Mouse (Mus musculus): Measurements from ENCODE around the gene Cdhr4.

The Cdhr4 gene

DNA sequence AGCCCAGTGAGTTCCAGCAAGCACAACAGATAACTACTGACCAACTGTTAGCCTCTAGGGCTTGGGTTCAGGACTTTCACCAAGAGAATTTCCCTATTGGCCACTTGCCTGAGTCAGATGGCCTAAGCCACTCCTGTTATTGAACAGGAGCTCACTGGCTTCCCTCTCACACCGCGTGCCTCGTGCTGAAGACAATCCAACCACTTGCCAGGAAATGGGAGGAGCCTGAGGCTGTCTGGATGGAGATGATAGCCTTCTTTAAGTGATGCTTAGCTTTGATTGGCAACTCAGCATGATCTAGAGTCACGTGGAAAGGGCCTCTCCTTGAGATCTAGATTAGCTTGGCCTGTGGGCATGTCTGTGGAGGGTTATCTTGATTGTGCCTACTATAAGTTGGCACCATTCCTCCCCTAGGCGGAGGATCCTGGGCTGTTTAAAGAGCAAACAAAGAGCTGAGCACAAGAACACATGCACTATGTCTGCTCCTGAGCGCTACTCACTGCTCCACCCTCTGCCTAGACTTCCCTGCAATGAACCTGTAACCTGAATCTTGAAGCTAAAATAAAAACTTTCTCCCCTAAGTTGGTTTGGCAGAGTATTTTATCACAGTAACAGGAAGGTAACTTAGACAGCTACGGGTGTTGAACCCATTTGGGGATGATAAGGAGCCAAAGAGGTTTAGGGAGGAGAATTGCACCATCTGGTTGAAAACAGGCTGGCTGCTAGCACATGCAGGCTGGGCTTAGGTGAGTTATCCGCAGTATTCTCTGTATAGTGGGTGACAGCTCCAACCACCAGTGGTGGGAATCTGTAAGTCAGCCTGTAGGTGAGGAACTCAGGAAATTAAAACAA lies 20.4 kb upstream of the Cdhr4 start:
- in situ Hi-C loops (cut with MboI; ENCODE audit: unreplicated experiment in 2 of 2): no loop called here

DNA sequence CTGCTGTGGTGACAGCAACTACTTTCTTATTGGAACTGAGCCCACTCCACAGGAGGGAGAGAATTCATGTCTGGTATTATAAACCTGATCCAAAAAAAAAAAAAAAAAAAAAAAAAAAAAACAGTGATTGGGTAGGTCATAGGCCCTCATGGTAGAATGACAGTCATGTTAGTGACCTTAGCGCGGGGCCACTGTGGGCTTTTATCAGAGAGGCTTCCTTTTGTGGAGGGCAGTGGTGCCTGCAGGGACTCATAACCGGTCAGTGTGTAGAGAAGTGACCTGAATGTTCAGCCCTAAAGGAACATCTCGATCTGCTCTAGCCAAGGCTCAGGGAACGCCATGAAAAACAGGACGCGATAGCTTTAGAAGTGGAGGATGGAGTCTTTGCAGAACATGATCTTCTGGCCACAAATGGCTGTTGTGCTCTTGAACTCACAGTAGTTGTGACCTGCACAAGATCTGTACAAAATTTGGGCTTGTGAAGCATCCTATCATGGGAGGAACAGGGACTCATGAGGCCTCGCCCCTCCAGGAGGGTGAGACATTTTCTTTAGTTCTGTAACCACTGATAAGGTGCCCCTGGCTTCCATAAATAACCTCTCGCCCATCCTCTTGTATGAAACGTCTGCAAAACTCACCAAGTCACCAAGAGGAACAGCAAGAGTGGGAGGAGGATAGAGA lies 17.7 kb upstream of the Cdhr4 start:
- in situ Hi-C loops (cut with MboI; ENCODE audit: unreplicated experiment in 2 of 2): no loop called here

DNA sequence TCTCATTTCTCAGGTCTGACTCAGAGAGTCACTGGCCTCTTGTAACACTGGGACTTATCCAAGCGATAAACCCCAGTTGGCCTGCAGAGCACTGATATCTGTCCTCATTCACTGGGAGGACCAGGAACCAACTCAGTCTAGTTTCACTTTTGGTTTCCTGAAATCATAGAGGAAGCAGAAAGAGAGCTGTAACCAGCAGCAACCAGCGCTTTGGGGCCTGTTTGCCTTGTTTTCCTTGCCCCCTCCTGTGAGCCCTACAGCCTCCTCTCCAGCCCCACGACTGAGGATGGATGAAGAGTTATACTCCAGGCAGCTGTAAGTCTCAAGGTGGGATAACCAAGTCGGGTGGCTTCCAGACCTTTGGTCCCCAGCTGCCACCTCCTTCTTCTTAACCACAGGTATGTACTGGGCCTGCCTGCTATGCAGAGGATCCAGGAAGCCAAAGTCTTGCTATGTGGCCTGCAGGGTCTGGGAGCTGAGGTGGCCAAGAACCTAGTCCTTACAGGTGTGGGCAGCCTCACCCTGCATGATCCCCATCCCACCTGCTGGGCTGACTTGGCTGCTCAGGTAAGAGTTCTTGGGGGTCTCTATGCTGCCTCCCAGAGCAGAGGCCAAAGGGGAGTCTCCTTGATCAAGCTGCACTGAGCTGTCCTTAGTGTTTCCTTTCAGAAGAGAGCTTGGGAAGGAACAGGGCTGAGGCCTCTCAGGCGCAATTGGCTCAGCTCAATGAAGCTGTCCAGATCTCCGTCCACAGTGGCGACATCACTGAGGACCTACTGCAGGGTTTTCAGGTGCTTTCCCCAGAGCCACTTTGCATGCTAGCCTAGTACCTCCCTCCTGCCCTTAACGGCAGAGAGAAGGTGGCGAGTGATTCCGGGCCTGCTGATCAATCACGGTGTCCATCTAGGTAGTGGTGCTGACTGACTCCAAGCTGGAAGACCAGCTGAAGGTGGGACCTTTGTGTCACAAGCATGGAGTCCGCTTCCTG lies 16.6 kb upstream of the Cdhr4 start, which contains the start of gene Uba7:
TSS of gene Uba7 (plus strand) at position 107 of the 988 bp plus-strand sequence.
- in situ Hi-C loops (cut with MboI; ENCODE audit: unreplicated experiment in 2 of 2): no loop called here

DNA sequence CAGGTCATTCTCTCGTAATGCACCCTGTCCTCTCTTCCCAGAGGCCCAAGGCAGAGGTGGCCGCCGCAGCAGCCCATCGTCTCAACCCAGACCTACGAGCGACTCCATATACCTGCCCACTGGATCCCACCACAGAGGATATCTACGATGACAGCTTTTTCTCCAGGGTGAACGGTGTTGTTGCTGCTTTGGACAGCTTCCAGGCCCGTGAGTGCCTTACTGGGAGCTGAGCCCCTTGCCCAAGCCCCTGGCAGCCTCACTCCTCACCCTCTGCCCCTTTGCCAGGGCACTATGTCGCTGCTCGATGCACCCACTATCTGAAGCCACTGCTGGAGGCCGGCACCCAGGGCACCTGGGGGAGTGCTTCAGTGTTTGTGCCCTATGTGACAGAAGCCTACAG lies 13.5 kb upstream of the Cdhr4 start:
- in situ Hi-C loops (cut with MboI; ENCODE audit: unreplicated experiment in 2 of 2): no loop called here

DNA sequence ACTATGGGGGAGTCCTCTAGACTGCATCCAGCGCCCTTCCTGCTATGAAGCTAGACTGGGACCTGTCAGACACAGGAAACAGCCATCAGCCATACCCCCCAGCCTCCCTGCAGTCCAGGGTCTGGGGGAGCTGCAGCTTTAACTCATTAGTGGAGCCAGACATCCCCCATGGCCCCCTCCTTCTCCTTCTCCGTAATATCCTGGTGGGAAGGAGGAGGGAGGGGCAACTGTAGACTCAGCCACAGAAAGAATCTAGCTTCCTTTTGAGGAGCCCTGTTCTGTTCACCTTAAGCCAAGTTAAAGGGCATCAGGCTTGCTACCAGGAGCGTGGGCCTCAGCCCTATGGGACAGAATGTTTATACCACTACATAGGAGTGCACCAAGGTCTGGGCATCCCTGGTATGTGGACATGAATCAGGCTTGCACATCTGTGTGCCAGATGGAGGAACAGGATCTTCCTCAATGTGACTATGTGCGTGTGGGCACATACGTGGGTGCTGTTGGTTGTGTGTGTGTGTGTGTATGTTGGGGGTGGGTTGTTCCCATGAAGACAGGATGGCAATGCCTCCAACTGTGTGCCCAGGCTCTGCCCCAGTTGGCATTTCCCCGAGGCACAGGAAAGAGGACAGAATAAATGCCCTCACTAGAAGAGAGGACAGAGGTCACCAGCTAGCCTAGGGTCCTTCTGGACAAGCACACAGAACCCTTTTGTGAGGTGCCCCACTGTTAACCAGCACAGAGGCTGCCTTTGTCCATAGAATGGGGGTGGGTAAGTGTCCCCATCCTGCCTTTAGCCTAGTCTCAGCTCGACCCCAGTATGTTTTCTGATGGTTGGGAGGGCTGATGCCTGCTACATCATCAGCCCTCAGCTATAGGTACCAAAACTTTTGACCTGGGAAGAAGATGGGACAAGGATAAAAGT lies 10.4 kb upstream of the Cdhr4 start:
- in situ Hi-C loops (cut with MboI; ENCODE audit: unreplicated experiment in 2 of 2): no loop called here

DNA sequence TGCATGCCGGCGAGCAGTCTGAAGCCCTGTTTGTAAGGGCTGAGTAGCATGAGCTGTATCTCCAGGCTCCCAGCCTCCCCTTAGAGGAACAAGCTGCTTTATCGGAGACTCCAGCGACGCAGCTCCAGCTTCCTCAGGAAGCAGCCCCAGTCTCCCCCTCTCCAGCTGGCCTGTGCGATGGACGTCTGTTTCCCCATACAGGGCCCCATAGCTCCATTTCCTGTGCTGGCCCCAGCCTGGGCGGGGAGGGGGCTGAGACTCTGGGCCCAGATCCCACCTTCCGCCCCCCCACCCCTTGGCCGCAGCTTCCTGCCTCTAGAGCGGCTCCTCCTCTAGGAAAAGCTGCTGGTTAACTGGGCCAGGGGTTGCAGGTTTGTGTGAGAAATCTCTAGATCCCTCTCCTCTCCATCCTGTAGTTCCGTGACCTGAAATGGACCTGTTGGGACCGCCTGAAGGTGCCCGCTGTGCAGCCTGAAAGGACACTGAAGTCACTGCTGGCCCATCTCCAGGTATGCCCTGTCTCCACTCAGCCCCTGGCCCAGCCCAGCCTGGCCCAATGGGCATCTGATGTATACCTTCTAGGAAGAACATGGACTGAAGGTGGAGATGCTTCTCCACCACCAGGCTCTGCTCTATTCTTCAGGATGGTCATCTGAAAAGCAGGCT lies 9.5 kb upstream of the Cdhr4 start, which contains the start of gene Gm20661:
TSS of gene Gm20661 (plus strand) at position 378 of the 666 bp plus-strand sequence.
- in situ Hi-C loops (cut with MboI; ENCODE audit: unreplicated experiment in 2 of 2): no loop called here

DNA sequence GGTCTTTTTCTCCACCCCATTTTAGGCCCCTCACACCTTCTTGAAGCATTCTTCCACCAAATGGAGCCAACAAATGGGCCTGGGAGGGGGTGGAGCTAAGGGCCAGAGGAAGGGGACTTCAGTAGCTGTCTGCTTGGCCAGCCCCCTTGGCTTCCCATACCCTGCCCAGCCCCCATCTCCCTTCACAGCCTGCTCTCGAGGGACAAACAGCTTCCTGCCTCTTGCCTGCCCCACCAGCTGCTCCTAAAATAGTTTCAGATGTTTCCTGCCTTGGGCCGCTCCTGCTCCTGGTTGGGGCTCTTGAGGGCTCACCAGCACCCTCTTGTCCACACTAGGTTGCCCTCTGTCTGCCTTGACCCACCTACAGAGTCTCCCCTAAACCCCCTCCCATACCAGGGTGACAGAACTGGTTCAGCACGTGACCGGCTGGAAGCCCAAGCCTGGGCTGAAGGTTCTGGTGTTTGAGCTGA lies 8.8 kb upstream of the Cdhr4 start:
- in situ Hi-C loops (cut with MboI; ENCODE audit: unreplicated experiment in 2 of 2): no loop called here

DNA sequence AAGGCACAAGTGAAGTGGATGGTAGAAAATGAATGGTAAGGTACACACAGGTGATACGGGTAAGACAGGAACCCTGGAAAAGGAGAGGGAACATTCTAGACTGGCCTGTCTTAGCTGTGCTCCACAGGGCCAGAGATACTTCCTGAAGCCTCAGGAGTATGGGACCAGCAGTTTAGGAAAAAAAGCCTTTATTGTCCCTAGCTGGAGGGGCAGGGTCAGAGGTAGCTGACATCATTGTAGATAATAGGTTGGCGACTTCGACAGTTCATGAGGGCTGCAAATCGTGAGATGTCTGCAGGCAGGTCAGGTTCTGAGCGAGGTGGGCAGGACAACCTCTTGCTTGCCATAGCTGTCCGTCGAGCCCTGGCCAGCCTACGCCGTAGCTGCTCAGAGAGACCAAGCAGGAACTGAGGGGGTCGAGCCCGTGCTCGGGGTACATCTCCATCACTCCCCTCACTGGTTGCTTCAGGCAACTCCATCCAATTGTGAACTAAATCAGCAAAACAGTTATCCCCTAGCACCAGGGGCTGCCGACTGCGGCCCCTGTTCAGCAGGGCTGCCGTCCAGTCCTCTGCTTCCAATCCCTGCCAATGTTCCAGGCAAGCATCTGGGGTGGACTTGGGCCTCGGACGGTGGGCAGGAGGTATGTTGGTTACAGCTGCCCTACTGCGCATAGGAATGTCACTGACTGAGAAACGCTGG lies 8.1 kb upstream of the Cdhr4 start:
- in situ Hi-C loops (cut with MboI; ENCODE audit: unreplicated experiment in 2 of 2): no loop called here

DNA sequence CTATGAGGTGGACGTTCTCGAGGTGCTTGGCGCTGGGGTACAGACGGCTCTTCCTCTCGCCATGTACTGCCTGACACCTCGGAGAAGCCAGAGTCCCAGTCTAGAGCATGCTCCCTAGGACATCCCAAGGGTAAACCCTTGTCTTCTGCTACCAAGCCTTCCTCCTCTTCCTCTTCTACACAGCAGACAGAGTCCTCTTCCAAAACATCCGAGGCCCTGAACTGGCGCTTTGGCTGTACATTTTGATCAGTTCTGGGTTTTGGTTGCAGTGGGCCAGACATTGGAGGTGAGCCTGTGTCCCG lies 7.6 kb upstream of the Cdhr4 start:
- in situ Hi-C loops (cut with MboI; ENCODE audit: unreplicated experiment in 2 of 2): no loop called here

DNA sequence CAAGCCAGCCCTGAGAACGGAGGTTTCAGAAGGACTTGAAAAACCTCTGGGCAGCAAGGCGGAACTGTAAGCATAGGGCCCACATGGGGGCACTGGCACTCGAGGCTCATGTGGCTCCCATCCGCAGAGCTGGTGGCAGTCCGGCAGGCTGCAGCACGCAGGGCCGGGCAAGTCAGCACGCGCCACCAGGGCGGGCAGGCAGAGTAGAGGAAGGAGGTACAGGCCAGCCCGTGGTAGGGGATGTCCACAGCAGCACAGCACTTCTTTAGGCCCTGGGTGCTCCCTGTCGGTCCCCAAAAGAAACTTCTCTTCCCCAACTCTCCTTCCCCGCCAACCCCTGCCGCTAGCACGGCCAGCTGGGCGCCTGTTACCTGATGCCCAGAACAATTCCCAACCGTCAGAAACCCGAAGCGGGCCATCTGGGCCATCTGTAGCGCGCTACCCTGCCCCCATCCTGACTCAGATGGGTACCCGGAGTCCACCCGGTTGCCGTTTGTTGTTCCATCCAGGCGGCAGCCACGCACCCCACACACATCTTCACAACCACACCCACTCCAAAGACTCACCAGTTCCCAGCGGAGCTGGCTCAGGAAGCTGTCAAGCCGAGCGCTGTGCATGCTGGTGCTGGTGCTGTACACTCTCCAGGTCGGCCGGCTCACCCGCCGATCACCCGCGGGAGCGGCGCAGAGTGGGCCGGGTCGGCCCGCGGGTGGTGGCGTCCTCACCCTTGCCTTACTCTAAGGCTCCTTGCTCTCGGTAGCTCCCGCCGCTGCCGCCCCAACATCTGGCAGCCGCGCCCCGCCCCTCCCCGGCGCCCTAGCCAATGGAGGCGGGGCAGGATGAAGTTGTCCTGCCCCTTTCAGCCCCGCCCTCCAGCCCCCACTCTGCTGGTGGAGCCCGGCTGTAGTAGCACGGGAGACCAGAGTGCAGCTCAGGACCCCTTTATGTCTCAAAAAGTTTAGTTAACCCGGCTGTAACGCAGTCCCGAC lies 6.9 kb upstream of the Cdhr4 start, which contains the start of gene Inka1:
TSS of gene Inka1 (minus strand) at position 749 of the 989 bp plus-strand sequence.
- in situ Hi-C loops (cut with MboI; ENCODE audit: unreplicated experiment in 2 of 2): no loop called here

DNA sequence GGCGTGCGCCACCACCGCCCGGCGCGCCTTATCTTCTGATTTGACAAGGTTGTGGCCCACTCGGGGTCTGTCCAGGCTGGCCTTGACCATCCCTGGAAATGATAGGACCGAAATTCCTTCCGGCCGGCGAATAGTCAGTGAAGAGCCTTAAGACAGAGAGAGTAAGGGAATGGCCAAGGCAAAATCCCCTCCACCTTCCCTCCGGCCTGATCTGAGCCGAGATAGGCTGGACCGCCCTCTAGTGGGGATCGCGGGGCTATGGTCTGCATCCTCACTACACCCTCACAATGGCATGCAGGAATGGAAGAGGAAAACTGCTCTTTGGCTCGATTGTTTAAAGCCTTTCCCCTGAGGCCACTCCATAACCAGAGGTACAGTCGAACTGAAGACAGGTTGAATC lies 5.9 kb upstream of the Cdhr4 start:
- in situ Hi-C loops (cut with MboI; ENCODE audit: unreplicated experiment in 2 of 2): no loop called here

DNA sequence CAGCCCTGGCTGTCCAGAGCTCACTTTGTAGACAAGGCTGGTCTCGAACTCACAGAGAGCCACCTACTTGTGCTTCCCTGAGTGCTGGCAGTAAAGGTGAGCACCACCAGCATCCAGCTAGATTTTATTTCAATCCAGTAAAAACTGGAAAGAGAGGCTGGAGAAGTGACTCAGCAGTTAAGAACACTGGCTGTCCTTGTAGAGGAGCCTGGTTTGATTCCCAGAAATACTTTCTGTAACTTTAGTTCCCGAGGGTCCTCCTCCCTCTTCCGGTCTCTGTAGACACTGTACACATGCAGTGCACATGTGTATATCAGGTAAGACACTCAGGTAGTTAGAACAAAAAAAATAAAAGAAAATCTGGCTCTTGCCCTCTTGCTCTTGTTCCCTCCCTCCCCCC lies 4.3 kb upstream of the Cdhr4 start:
- in situ Hi-C loops (cut with MboI; ENCODE audit: unreplicated experiment in 2 of 2): no loop called here

DNA sequence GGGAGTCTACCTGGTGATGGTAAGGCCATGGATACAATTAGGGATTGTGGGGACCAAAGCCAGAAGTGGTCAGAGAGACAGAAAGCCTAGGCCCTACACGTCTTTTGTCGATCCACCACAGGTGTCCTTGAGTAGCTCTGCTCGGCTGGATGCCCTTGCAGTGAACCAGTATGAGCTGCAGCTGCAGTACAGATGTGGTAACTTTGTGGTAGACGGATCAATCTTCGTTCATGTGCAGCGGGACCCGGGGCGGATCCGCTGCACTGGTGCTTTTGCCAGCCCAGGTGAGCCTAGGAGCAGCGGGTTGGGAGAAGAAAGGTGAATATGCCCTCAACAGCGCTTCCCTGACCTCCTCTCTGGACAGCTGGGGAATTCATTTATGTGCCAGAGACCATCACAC lies 716 bp downstream of the Cdhr4 start:
- in situ Hi-C loops (cut with MboI; ENCODE audit: unreplicated experiment in 2 of 2): no loop called here

DNA sequence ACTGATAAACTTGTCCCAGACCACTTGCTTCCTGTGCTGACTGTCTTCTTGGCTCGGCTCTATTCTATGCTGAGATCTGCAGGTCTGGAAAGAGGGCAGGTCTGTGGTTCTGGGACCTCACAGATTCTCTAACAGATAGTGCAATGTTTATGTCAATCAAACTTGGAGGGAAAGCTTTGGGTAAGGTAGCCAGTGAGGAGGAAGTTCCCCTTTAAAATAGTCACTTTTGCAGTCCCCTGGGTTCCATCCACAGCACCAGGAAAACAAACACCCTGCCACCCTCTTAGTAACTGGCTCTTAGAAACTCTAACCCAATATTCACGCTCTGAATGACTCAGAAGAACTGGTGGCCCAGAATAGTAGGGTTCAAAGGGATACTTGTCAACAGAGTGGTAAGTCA lies 2.2 kb downstream of the Cdhr4 start:
- in situ Hi-C loops (cut with MboI; ENCODE audit: unreplicated experiment in 2 of 2): no loop called here

DNA sequence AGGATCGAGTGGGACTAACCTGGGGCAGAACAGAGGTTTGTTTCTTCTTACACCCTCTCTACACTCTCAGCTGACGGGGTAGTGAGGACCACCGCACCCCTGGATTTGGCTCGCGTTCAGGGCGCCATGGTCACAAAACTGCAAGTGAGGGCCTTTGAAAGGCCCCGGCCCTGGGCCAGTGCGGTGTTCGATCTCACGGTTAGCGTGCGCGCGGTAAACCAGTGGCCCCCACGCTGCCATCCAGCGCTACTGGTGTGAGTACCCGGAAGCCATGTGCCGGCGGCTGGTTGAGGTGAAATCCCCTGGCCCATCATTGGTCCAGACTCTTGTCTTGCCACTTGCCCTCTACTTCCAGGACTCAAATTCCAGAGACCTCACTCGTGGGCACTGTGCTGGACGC lies 3.2 kb downstream of the Cdhr4 start:
- in situ Hi-C loops (cut with MboI; ENCODE audit: unreplicated experiment in 2 of 2): loop anchor here (5.0 kb wide), 1 partner anchor 33 kb away; no protein-coding TSS in a partner anchor

DNA sequence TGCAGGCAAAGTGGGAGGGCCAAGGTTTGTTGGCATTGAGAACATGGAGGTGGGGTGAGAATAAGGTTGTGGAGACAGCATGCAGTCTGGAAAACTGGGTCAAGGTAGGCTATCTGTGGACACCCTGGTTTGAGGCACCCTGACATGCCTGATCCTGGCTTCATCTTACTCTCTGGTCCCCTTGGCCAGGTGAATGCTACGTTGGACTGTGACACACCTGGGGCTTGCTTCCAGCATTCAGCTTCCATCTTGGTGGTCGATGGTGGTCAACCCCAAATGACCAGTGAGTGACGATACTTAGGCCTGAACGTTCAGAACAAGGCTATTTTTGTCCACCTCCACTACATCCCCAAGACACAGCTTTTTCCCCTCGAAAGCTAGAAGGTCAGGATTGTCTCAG lies 3.8 kb downstream of the Cdhr4 start, which contains the start of gene Gm20662:
TSS of gene Gm20662 (plus strand) at position 301 of the 400 bp plus-strand sequence.
- in situ Hi-C loops (cut with MboI; ENCODE audit: unreplicated experiment in 2 of 2): loop anchor here (5.0 kb wide), 1 partner anchor 34 kb away; no protein-coding TSS in a partner anchor

All from v-Abl transformed pro-B cells (cell line).